Mouse (Mus musculus) adrenal gland, adult (tissue): ENCODE measurements around the gene B4galnt3.

Source experiments
- DNase-seq, 2 experiments: peaks; one replicate each; pipeline ENCODE4 v3.0.0; 2022 to 2023; ENCODE audit warnings: low spot score in 1 of 2; ENCODE audit not compliant: inconsistent age in 2 of 2

B4galnt3 gene

GRCm38 (mm10) chr6:120155510-120155909 lies 138.8 kb downstream of the B4galnt3 start:
- peak in 1 of 2 experiments; percentile 36 for DNase-seq

GRCm38 (mm10) chr6:120154526-120155309 lies 139.6 kb downstream of the B4galnt3 start:
- DNase-seq, result peak in 1 of 2 experiments; percentile 29
